Mouse (Mus musculus) brain, embryonic 14.5 days (tissue): ENCODE measurements at regions not wholly inside any gene's neighbourhood (a gene's known extent, or its start where the extent isn't known, plus 50 kb on each side); places are given as distances from the start of the nearest gene placed in this dataset.

Source experiments
- CTCF ChIP-seq: fragments of 200-500 bp; IDR thresholded peaks from 2 replicates; pipeline ENCODE4 v1.5.1; 2012; ENCODE audit warnings: inconsistent platforms, mild to moderate bottlenecking, moderate library complexity, borderline replicate concordance; ENCODE audit not compliant: insufficient read depth, insufficient read length; ENCODE audit errors: extremely low read depth
- POLR2A ChIP-seq: fragments of 200-500 bp; IDR thresholded peaks from 2 replicates; pipeline ENCODE4 v1.6.1; 2012; ENCODE audit warnings: mild to moderate bottlenecking, inconsistent platforms, borderline replicate concordance; ENCODE audit not compliant: poor library complexity, insufficient read depth, insufficient read length, severe bottlenecking; ENCODE audit errors: extremely low read depth

GRCm38 (mm10) chr4:152720528-152720927 lies 242.9 kb upstream of the Kcnab2 start:
- TF ChIP-seq POLR2A (no peak), CTCF (no peak)
